Mouse (Mus musculus): ENCODE measurements around the gene Tnks2. TPM values are rescaled to one million over a fixed set of nuclear protein-coding genes. Genes with fewer than 3 reads are reported as not detected.

Tnks2 gene
- total RNA-seq, 1 experiment from 2014 or later = 230 TPM

DNA sequence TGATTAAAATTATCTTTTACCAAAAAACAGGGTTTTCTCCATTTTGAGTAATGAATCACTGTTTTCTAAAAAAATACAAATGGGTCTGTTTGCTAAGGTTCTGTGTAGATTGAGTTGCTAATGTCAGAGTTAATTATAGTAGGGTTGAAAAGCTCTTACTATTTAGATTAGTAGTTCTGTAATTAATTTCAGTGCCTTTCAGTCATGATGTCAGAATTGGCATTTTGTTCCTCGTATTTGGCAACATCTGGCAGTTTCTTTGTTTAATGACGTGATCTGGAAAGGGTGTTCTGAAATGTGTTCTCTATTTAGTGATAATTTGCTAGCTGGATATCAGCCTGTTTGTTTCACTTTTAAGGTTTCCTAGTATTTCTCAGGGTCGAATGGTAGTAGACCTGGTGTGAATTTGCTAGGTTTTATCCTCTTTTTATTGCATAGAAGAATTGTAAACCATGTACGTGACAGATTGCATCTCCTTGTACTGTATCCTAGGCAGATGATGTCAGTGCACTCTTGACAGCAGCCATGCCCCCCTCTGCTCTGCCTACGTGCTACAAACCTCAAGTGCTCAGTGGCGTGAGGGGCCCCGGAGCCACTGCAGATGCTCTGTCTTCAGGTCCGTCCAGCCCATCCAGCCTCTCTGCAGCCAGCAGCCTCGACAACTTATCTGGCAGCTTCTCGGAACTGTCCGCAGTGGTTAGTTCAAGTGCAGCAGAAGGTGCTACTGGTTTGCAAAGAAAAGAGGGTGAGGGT lies 44.9 kb downstream of the Tnks2 start:
- no peak for ATAC-seq (replicated peaks; ENCODE audit: insufficient number of reproducible peaks, low FRiP score, low TSS enrichment, poor library complexity, severe bottlenecking)

DNA sequence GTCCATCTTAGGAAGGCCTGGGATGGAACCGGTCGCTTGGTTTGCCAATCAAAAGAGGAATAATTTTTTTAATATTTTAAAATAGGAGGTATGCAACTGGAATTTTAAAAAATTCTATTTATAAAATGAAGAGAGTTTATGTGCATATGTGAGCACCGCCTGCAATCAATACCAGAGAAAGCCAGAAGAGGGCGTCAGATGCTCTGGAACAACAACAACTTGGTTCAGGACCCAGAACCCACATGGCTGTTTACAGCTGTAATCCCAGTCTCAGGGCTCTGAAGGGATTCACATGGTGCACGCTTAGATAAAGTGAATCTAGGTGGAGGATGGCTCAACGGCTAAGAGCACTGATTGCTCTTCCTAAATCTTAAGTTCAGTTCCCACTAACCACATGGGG lies 49.1 kb downstream of the Tnks2 start:
- ATAC-seq (replicated peaks; ENCODE audit: insufficient number of reproducible peaks, low FRiP score, low TSS enrichment, poor library complexity, severe bottlenecking) = no peak

DNA sequence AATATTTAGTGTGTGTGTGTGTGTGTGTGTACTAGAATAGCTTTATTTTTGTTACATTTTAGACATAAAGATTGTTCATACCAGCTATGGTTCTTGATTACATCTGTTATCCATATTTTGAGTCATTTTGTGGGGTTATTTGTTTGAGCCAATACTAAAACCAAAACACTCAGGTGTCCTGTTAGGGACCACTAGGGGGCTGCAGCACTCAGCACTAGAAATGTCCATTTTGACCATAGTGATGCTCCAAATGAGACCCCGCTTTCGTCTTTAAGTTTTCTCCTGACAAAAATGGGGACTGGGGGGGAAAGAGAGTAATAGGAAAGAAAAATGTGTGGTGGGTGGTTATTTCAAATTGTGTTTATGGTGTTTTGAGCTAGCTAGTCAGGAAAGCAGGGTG lies 52.3 kb downstream of the Tnks2 start:
- no peak for ATAC-seq (replicated peaks; ENCODE audit: insufficient number of reproducible peaks, low FRiP score, low TSS enrichment, poor library complexity, severe bottlenecking)

DNA sequence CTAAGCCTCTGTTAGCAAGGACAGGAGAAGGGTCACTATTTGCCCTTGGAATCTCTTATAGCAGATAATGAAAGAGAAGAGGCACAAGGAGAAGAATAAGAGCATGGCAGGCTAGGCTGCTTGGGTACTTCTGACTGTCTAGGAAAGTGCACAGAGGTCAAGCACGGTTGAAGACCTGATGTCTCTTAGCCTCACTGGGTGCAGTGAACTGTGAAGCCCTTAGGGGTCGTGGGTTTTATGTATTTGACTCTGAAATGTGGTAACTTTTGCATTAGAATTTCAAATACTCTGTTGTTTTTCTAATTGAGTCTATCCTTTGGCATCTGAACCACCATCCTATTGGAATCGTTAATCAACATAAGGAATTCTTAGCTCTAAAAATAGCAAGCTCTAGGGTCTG lies 53.7 kb downstream of the Tnks2 start:
- ATAC-seq (replicated peaks; ENCODE audit: insufficient number of reproducible peaks, low FRiP score, low TSS enrichment, poor library complexity, severe bottlenecking) = no peak

DNA sequence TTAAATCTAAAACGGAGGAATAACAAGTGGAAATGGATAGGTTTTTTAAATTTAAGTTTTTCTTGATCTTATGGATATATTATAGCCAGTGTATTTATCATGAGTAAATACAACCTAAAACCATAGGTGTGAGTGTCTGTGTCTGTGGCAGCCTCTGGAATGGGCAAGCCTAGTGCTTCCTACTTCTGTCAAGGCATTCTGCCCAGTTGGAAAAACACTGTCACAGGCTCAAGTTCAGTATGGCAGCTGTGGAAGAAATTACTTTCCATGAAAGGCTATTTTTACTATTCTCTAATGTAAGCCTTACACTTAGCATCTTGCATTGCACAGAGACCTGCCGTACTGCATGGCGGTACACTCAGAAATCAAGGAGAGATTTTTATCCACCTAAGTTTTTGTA lies 57.7 kb downstream of the Tnks2 start:
- ATAC-seq (replicated peaks; ENCODE audit: insufficient number of reproducible peaks, low FRiP score, low TSS enrichment, poor library complexity, severe bottlenecking) = no peak

DNA sequence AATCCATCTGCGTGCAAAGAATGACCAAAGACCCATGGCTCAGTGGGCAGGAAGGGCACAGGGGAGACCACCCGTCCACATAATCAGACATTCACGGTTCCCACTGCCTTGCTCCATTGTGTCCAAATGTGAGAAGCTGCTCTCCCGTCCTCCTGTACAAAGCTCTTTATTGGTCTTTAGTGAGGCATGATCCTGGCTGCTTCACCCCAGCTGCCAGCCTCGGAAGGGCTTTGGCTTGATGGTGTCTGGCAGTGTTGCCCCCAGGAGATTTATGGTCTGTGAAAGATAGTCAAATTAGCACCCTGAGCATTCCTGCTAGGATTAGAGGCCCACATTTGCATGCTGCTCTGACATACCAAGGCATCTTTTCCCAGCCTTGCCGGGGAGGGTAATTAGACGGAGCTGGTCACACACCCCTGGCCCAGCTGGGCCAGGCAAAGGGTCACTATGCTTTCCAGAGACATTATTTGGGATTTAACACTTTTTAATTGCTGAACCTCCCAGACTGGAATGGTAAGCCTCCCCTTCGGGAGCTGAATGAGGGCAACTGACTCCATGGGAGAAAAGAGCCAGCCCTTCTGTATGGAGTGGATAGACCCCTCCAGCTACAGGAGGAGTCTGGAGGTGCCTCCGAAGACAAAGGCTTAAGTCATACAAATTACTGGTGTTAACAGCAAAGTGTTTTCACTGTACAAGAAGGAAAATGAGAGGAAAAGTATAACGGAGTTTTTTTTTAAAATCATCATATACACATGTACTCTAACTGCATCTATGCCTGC lies 62.9 kb downstream of the Tnks2 start:
- ATAC-seq (replicated peaks; ENCODE audit: insufficient number of reproducible peaks, low FRiP score, low TSS enrichment, poor library complexity, severe bottlenecking) = no peak

DNA sequence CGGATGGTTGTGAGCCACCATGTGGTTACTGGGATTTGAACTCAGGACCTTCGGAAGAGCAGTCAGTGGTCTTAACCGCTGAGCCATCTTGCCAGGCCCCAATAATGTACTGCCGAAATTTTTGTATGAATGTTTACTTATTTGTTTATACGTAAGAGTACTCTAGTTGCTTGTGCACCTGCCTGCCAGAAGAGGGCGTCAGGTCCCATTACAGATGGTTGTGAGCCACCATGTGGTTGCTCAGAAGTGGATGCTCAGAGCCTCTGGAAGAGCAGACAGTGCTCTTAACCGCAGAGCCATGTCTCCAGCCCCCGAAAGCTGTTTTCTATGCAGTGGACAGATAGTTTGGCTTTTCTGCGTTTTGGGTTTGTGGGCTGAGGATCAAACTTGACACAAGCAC lies 63.7 kb downstream of the Tnks2 start:
- ATAC-seq (replicated peaks; ENCODE audit: insufficient number of reproducible peaks, low FRiP score, low TSS enrichment, poor library complexity, severe bottlenecking) = no peak

DNA sequence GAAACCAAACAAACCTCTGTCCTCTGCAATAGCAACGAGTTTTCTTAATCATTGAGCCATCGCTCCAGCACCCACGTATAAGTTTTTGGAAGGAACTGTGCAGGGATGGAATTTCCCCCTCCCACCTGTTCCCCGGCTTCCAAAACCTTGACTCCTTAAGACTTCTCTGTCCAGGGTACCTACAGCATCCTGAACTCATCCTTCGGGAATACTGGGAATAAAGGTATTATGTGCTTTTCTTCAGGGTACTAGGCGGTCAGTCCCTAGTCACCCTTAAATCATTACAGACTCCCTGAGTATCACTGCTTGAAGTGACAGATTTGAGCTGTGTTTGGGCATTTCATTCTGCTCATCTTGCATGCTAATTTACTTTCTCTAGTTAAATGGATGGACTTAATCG lies 69.3 kb downstream of the Tnks2 start:
- no peak for ATAC-seq (replicated peaks; ENCODE audit: insufficient number of reproducible peaks, low FRiP score, low TSS enrichment, poor library complexity, severe bottlenecking)

DNA sequence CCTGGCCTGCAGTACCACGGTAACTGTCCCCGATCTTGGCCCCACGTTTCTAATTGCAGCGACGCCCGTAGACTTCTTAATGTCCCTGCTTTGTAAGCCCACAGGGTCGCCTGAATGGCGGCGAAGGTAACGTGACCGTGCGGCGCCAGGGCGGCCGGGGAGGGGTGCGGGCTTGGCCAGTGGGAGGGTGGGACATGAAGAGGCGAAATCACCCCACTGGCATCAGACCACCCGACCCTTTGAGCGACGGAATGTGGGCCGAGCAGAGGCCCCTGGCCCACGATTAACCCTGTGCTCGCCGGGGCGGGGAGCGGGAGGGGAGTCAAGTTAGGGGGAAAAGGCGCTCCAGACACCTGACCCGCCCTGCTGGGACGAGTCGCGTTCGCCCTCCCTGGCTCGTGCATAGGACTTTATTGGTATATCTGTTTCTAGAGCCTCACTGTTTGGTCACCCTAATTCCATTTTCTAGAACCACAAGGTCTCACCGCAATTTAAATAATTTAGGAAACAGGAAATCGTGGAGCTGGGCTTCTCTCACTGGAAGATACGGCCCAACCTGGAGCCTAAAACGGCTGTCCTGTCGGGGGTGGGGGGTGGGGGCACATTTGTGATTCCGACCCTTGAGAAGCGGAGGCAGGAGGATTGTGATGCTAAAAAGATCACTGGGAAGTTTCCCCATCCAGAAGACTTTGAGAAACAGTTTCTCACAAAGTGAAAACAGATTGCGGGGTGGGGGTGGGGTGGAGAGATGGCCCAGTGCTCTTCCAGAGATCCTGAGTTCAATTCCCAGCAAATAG lies 70.4 kb downstream of the Tnks2 start:
- ATAC-seq (replicated peaks; ENCODE audit: insufficient number of reproducible peaks, low FRiP score, low TSS enrichment, poor library complexity, severe bottlenecking) = no peak

DNA sequence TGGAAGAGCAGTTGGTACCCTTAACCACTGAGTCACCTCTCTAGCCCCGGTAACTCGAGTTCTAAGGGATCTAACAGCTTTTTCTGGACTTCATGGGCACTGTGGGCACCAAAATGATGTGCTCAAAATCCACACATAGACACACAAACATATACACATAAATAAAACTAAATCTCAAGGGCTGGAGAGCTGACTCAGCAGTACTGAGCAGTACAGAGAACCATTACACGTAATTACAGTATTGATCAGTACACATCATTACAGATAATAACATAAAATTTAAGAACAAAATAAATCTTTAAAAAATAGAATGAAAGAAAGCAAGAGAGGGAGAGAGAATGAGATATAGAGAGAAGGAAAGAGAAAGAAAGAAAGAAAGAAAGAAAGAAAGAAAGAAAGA lies 75.1 kb downstream of the Tnks2 start:
- ATAC-seq (replicated peaks; ENCODE audit: insufficient number of reproducible peaks, low FRiP score, low TSS enrichment, poor library complexity, severe bottlenecking) = no peak

DNA sequence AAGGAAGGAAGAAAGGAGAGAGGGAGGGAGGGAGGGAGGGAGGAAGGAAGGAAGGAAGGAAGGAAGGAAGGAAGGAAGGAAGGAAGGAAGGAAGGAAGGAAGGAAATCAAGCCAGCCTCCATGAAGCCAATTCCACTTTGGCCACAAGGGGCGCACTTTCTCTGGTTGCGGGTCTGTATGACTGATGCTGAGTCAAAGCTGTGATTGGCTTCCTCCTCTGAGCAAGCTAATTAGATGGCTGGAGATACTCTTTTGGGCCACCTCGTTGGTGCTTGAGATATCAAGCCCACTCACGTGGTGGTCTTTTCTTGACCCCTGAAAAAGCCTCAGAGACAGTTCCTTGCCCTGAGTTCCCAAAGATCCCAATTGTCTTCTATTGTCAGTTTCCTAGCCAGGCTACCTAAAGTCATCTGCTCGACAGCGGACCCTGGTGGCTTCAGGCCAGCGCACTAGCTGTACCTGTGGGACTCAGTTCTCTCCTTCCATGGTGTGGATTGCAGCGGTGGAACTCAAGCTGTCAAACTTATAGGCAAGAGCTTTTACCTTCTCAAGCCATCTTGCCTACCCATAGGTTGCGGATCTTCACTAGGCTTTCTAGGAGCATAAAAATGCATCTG lies 75.8 kb downstream of the Tnks2 start:
- peak; percentile 65 for ATAC-seq (replicated peaks; ENCODE audit: insufficient number of reproducible peaks, low FRiP score, low TSS enrichment, poor library complexity, severe bottlenecking)

DNA sequence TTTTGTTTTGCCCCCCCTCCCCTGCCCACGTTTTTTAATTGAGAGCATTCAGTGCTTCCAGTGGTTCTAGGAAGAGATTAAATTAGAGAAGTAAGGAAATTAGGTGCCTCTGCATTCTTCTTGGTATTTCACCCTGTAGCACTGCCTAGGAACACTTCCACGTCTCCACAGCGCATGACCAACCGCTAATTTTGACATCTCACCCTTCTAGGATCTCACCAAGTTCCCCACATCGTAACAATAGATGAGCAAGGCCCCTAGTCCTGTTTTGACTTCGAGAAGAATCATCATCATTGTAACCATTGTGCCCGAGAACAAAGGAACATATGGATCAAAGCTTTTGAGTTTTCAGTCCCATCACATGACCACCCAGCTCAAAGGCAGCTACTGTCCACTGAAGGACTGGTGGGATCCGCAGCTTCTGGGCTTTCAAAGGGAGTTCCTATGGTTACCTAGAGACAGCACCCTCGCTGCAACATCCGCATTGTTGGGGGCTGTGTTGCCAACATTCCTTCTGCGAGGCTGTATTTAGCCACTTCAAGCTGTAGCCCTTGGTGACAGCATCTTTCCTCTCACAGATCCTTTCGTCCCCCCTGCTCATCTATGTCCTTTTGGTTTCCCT lies 76.5 kb downstream of the Tnks2 start:
- no peak for ATAC-seq (replicated peaks; ENCODE audit: insufficient number of reproducible peaks, low FRiP score, low TSS enrichment, poor library complexity, severe bottlenecking)

DNA sequence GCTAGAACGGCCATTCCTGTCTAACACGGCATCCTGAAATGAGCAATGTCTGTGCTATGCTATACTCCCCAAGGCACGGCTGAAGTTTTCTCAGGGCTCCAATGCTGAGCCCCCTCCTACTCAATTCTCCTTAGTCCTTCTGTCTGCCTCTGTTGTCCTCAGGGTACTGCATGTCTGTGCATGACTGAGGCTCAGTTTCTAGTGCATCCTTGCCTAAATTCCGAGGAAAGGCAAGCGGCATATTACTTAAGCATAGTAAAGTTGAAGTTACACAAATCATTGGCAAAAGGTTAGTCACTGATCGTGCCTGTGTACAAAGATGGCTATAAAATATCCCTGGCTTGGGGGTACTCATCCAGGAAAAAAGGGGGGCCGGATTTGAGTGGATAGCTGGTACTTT lies 79.0 kb downstream of the Tnks2 start:
- no peak for ATAC-seq (replicated peaks; ENCODE audit: insufficient number of reproducible peaks, low FRiP score, low TSS enrichment, poor library complexity, severe bottlenecking)

DNA sequence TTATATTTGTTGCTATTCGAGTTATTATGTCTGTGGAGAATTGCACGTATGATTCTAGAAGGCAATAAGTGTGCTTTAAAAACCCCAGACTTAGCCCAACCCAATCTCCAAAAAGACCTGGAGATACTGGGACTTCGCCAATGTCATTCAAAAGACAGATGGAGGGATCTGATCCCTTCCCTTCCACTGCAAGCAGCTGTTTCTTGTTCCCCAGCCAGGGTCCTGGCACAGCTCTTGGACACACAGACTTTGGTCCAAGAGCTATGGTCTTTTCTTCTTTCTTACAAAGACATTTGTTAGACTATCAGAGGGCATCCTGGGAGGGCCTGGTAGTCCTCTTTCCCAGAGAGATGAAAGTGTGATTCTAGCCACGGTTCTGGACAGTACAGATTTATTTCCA lies 82.2 kb downstream of the Tnks2 start:
- ATAC-seq (replicated peaks; ENCODE audit: insufficient number of reproducible peaks, low FRiP score, low TSS enrichment, poor library complexity, severe bottlenecking) = no peak

DNA sequence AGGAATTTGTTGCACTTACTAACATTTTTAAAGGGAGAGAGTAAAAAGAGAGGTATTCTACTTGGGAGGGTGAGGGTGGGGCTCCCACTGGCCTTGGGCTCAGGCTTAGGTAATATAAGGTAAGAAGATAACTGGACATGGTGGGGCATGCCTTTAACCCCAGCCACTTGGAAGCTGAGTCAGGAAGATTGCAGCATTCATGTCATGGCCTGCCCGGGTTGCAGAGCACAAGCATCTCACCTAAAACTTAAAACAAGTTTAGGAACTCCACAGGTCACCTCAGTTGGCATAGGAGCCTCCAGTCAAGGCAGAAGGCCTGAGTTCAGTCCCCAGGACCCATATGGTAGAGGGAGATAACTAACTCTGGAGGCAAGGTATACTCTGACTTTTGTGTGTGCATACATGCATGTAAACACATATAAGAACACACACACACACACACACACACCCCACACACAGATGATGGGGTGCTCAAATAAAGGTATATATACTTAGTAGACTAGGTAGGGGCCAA lies 82.9 kb downstream of the Tnks2 start:
- no peak for ATAC-seq (replicated peaks; ENCODE audit: insufficient number of reproducible peaks, low FRiP score, low TSS enrichment, poor library complexity, severe bottlenecking)

DNA sequence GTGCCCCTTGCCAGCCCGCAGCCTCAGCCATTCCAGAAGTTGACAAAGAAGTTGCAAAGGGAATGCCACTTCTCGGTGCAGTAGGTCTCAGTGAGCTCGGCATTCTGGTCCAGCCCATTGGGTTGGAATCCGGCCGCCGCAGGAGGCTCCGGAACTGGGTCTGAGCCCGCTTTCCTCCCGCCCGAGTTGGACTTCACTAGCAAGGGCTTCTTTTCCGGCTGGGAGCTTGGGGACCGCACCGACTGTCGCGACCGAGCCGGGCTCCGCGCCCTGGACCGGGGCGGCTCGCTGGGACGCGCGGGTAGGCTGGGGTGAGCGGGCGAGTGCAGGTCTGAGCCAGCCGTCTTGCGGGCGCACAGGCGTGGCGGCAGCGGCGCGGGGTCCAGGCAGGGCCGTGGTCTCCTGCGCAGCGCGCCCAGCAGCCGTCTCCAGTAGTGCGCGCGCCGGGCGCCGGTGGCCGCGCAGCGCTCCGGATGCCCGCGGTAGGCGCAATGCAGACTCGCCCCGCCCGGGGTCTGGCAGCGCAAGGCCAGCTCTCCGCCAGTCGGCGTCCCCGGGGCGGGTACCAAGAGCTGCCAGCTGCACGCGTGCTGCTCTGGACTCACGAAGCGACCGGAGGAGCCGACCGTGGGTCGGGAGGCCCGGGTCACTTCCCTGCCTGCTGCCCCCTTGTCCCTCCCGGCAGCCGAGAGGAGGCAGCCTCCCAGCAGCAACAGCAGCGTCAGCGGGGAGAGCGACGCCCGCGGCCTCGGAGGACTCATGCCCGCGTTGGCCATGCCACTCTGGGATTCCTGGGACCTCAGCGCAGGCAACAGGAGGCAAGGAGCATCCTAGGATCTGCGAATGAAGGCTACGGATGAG lies 84.6 kb downstream of the Tnks2 start:
- peak; percentile 40 for ATAC-seq (replicated peaks; ENCODE audit: insufficient number of reproducible peaks, low FRiP score, low TSS enrichment, poor library complexity, severe bottlenecking)

DNA sequence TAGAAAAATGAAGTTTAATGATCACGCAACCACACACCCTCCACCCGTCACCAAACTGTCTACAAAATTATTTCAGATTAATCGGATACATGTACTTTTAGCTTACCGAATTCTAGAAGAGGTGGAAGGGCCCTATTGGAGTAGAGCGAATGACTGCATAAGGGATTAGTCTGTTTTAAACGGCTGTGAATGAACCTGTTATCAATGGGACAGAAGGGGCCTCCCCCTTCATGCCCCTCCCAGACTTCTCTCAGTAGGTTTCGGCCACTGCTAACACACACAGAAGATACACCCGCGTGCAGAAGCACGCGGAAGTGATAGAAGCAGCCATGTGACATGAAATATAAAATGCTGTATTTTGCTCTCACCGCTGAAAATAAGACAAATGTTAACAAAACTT lies 85.4 kb downstream of the Tnks2 start, which contains the start of gene Fgfbp3:
Gene Fgfbp3, minus strand, starts transcription at position 150 of the 400 bp plus-strand sequence.
- ATAC-seq (replicated peaks; ENCODE audit: insufficient number of reproducible peaks, low FRiP score, low TSS enrichment, poor library complexity, severe bottlenecking) = no peak

DNA sequence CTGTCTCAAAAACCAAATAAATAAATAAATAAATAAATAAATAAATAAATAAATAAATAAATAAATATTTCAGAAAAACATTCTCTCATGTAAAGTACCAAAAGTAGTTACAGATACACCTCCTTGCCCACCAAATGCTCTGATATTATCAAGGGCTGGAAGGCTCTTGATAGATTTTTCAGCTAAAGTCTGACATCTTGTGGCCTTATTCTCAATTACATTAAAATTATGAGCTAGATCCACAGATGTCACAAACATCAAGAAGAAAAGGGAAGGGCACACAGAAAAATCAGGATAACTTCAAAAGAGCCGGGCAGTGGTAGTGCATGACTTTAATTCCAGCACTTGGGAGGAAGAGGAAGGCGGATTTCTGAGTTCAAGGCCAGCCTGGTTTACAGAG lies 88.0 kb downstream of the Tnks2 start:
- ATAC-seq (replicated peaks; ENCODE audit: insufficient number of reproducible peaks, low FRiP score, low TSS enrichment, poor library complexity, severe bottlenecking) = no peak
